Mouse (Mus musculus): ENCODE measurements around the gene Fcgr1. TPM values are rescaled to one million over a fixed set of nuclear protein-coding genes. Genes with fewer than 3 reads are reported as not detected.

Gene Fcgr1
- polyA plus RNA-seq, 1 experiment from 2014 or later: 0.50 TPM

DNA sequence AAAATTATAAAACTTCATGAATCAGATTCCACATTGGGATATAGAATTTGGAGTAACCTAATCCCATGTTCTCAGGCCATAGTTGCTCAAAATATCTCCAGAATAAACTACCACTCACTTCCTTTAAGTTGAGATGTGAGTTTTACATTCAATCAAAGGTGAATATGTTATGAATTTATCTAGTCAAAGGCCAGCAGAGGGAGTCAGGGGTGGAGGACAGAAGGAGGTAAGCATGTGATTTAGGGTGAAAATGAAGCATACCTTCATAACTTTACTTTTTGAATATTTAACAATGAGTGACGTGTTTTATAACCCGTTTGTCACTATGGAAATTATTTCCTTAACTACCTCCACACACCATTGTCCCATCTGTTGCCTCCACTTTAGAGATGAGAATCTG is 58.9 kb downstream of the Fcgr1 start:
- no peak for DNase-seq (ENCODE audit: low read depth, low spot score)
- no peaks in the 10 kb centered on the region for H3K27me3 ChIP-seq
- no peak for ATAC-seq
- POLR2A ChIA-PET: interaction anchor here (1.8 to 5.8 kb wide), 2 partner anchors 8 to 14 kb away, joined by 4 to 54 read pairs; partner anchors contain the start of genes Bola1, Hist2h2ab, Hist2h2ac and Hist2h2be
- no peak for TF ChIP-seq CTCF (IDR thresholded peaks at IDR 0.05)
- CTCF ChIA-PET: interaction anchor here (1.1 to 1.8 kb wide), 4 partner anchors 11 to 169 kb away, joined by 3 to 6 read pairs (median 4); partner anchors contain the start of genes Hist2h2ac and Hist2h2be
- in situ Hi-C loops (cut with MboI; ENCODE audit: low pct_unique_long_range_greater_than_20kb): no loop called here

Other genes with a start within 250 kb of the Fcgr1 start
- 36.2 TPM for gene Vps45, start 235.5 kb downstream of the Fcgr1 start, polyA plus RNA-seq (2021)
- 45.3 TPM for gene Otud7b, start 189.4 kb downstream of the Fcgr1 start, polyA plus RNA-seq (2021)
- gene Mtmr11, start 132.0 kb downstream of the Fcgr1 start, polyA plus RNA-seq (2021): 104 TPM
- 119 TPM for gene Sf3b4, start 121.6 kb downstream of the Fcgr1 start, polyA plus RNA-seq (2021)
- gene Sv2a, start 112.8 kb downstream of the Fcgr1 start, polyA plus RNA-seq (2021): 13.8 TPM
- gene Bola1, start 74.3 kb downstream of the Fcgr1 start, polyA plus RNA-seq (2021): 55.3 TPM
- gene Hist2h2ab, start 74.1 kb downstream of the Fcgr1 start, polyA plus RNA-seq (2021): 1.0 TPM
- gene Hist2h2ac, start 73.1 kb downstream of the Fcgr1 start, polyA plus RNA-seq (2021): 3.4 TPM
- 5.6 TPM for gene Hist2h2be, start 72.8 kb downstream of the Fcgr1 start, polyA plus RNA-seq (2021)
- gene Hist2h3c2, start 54.8 kb downstream of the Fcgr1 start, polyA plus RNA-seq (2021): 3.7 TPM
- 13.1 TPM for gene Hist2h2aa2, start 53.7 kb downstream of the Fcgr1 start, polyA plus RNA-seq (2021)
- 8.0 TPM for gene Hist2h2aa1, start 48.5 kb downstream of the Fcgr1 start, polyA plus RNA-seq (2021)
- gene Hist2h3c1, start 47.3 kb downstream of the Fcgr1 start, polyA plus RNA-seq (2021): not detected
- 0.72 TPM for gene Hist2h4, start 30.7 kb downstream of the Fcgr1 start, polyA plus RNA-seq (2021)
- 0.83 TPM for gene Hist2h3b, start 25.3 kb downstream of the Fcgr1 start, polyA plus RNA-seq (2021)
- 8.0 TPM for gene Hist2h2bb, start 24.2 kb downstream of the Fcgr1 start, polyA plus RNA-seq (2021)
- gene BC107364, start 158.3 kb upstream of the Fcgr1 start, polyA plus RNA-seq (2021): not detected
- gene Hfe2, start 231.2 kb upstream of the Fcgr1 start, polyA plus RNA-seq (2021): not detected